Mouse (Mus musculus) activated CD4-positive, CD25-positive, alpha-beta regulatory T cell, adult 4 months (primary cell): Measurements from ENCODE around the gene Zfp580. TPM values are rescaled to one million over a fixed set of nuclear protein-coding genes. Genes with fewer than 3 reads are reported as not detected.
A peak's percentile ranks its signal among the peaks of the same experiment; 100 is the strongest.
"Not testable (repeated sequence)": the region's sequence is repeated elsewhere in the genome, so short reads cannot be mapped to it uniquely, and the experiment has no call there.

Experiments used
- ATAC-seq: one replicate; pipeline ENCODE4 v1.8.0; 2017
- polyA plus RNA-seq, 2 experiments: library from polyadenylated mRNA; unstranded; fragments of 100-300 nt; shearing (Covaris generic); gene quantifications; one replicate each; pipeline ENCODE4 v1.2.1; 2017

Gene Zfp580
- 1 to 10 TPM; 1.2 to 2.8 TPM for polyA plus RNA-seq

GRCm38 (mm10) chr7:5051193-5052192 lies at the start of gene Zfp580:
Gene Zfp580, plus strand, starts transcription at chr7:5051538.
- ATAC-seq = peak; percentile 50

GRCm38 (mm10) chr7:5002876-5003275 lies 48.5 kb upstream of the Zfp580 start:
- not testable (repeated sequence) for ATAC-seq

- no peak for ATAC-seq
Measured at GRCm38 (mm10) chr7:5008229-5008628, 43.1 kb upstream of the Zfp580 start.

- ATAC-seq = no peak
Measured at GRCm38 (mm10) chr7:5012681-5013513, 38.4 kb upstream of the Zfp580 start.

GRCm38 (mm10) chr7:5014251-5015117 lies 36.9 kb upstream of the Zfp580 start, which contains the start of the genes Zfp524 and Fiz1:
Gene Zfp524, plus strand, starts transcription at chr7:5014415.
Gene Fiz1, minus strand, starts transcription at chr7:5014697.
- peak; percentile 69 for ATAC-seq

GRCm38 (mm10) chr7:5015118-5016001 lies 36.0 kb upstream of the Zfp580 start, which contains the start of gene Gm44973:
Gene Gm44973, plus strand, starts transcription at chr7:5015496.
- ATAC-seq = peak; percentile 68

- no peak for ATAC-seq
Measured at GRCm38 (mm10) chr7:5016057-5016456, 35.3 kb upstream of the Zfp580 start.

- ATAC-seq = no peak
Measured at GRCm38 (mm10) chr7:5016920-5017319, 34.4 kb upstream of the Zfp580 start.

GRCm38 (mm10) chr7:5017352-5017751 lies 34.0 kb upstream of the Zfp580 start:
- ATAC-seq = no peak

GRCm38 (mm10) chr7:5017931-5018330 lies 33.4 kb upstream of the Zfp580 start:
- no peak for ATAC-seq

GRCm38 (mm10) chr7:5019576-5019975 lies 31.8 kb upstream of the Zfp580 start:
- ATAC-seq = not testable (repeated sequence)

- ATAC-seq = peak; percentile 87
Measured at GRCm38 (mm10) chr7:5020000-5020681, 31.2 kb upstream of the Zfp580 start, which contains the start of the genes Zfp865 and Ccdc106. Gene Zfp865, plus strand, starts transcription at chr7:5020376. Gene Ccdc106, plus strand, starts transcription at chr7:5020553.

GRCm38 (mm10) chr7:5020685-5021084 lies 30.7 kb upstream of the Zfp580 start:
- peak; percentile 5 for ATAC-seq

- no peak for ATAC-seq
Measured at GRCm38 (mm10) chr7:5021197-5021596, 30.1 kb upstream of the Zfp580 start.

- no peak for ATAC-seq
Measured at GRCm38 (mm10) chr7:5029543-5029942, 21.8 kb upstream of the Zfp580 start.

GRCm38 (mm10) chr7:5029946-5030345 lies 21.4 kb upstream of the Zfp580 start:
- ATAC-seq = no peak

GRCm38 (mm10) chr7:5030554-5031275 lies 20.6 kb upstream of the Zfp580 start:
- ATAC-seq = no peak

GRCm38 (mm10) chr7:5031496-5031895 lies 19.8 kb upstream of the Zfp580 start:
- ATAC-seq = no peak

- no peak for ATAC-seq
Measured at GRCm38 (mm10) chr7:5033818-5034217, 17.5 kb upstream of the Zfp580 start, which contains the start of gene 4632433K11Rik. Gene 4632433K11Rik, plus strand, starts transcription at chr7:5034118.
